Mouse (Mus musculus): Measurements from ENCODE around the gene 1110032F04Rik. TPM values are rescaled to one million over a fixed set of nuclear protein-coding genes. Genes with fewer than 3 reads are reported as not detected.

Gene 1110032F04Rik
- total RNA-seq, 4 experiments from 2014 or later, result not detected

DNA sequence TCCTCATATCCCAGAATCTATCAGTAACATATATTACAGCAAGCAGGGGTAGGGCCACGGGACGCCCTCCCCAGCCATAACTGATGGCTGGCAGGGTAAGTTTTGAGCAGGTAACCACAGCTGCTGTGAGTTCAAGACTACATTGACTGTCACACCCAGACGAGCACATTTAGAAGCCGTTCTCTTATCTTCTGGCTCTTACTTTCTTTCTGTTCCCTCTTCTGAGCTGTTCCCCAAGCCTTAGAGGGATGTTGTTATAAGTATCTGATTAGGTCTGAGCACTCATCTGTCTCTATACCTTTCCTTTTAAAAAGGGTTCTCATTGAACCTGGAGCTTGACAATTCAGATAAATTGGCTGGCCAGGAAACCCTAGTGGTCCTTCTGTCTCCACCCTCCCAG is 38.1 kb downstream of the 1110032F04Rik start:
- no peak for DNase-seq (ENCODE audit: low spot score in 2 of 2)

Other genes with a start within 250 kb of the 1110032F04Rik start
- 10 to 100 TPM in 3 of 4 experiments, 1 to 10 TPM in 1; 8.7 to 12.5 (median 10.7) TPM for gene Il12a, start 178.9 kb upstream of the 1110032F04Rik start, total RNA-seq (2022)
- gene Ift80, start 135.0 kb downstream of the 1110032F04Rik start, total RNA-seq (2022), result 1 to 10 TPM; 2.1 to 4.3 (median 3.4) TPM
- gene Smc4, start 135.2 kb downstream of the 1110032F04Rik start, total RNA-seq (2022), result 1 to 10 TPM; 3.6 to 4.7 (median 4.2) TPM
- gene Trim59, start 175.2 kb downstream of the 1110032F04Rik start, total RNA-seq (2022), result under 1 TPM; 0.17 to 0.36 (median 0.24) TPM